Comparison of ENCODE assay signal across 11 mouse cellular contexts in the genomic region with DNA sequence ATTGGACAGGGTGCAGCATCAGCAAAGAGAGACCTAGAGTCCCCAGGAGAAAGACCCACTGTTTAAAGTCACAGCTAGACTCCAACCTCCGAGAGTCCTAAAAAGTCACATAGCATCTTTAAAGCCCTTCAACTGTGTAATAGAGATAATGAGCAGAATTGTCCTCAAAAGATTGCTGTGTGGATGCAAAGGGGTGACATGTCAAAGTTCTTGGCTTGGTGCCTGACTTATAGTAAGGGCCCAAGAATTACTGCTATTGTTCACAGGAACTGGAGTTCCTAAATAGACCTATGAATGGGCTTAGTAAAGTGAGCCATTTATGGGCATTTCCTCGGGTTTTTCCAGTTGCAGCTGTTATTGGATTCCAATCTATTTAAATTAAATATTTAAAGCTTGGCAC.
"Had no signal": no experiment of that assay in that cellular context is flagged by ENCODE, and none has a peak within 500 bp of the region (broad histone marks: within the 10 kb centered on the region; RNA-seq: fewer than 3 reads in every experiment).

No protein-coding gene starts in this region.

- H3K4me3 ChIP-seq: left cerebral cortex, adult 2 months; liver, embryonic 13.5 days had no signal

- H3K4me2 ChIP-seq: liver, embryonic 13.5 days had no signal

- H3K9ac ChIP-seq: liver, embryonic 13.5 days; liver, postnatal 0 days had no signal

- H3K27me3 ChIP-seq: liver, embryonic 13.5 days had no signal

- H3K4me1 ChIP-seq: liver, embryonic 13.5 days had no signal

- ATAC-seq: intestine, postnatal 0 days; liver, postnatal 0 days; midbrain, embryonic 16.5 days had no signal

- H3K9me3 ChIP-seq: liver, embryonic 13.5 days had no signal

- H3K27ac ChIP-seq: left cerebral cortex, adult 2 months; liver, embryonic 13.5 days had no signal

- DNase-seq: kidney, adult 8-10 months; kidney, postnatal 25 days; liver; liver, embryonic 13.5 days; liver, postnatal 0 days; right cerebral cortex, adult 18-20 months; right cerebral cortex, postnatal 25 days; thymus, postnatal 4 days had no signal

- H3K36me3 ChIP-seq: liver, embryonic 13.5 days had no signal
